Mouse (Mus musculus): Measurements from ENCODE around the gene Stub1. TPM values are rescaled to one million over a fixed set of nuclear protein-coding genes. Genes with fewer than 3 reads are reported as not detected.

Gene Stub1
- total RNA-seq, 2 experiments from 2014 or later, result 106 to 109 TPM

DNA sequence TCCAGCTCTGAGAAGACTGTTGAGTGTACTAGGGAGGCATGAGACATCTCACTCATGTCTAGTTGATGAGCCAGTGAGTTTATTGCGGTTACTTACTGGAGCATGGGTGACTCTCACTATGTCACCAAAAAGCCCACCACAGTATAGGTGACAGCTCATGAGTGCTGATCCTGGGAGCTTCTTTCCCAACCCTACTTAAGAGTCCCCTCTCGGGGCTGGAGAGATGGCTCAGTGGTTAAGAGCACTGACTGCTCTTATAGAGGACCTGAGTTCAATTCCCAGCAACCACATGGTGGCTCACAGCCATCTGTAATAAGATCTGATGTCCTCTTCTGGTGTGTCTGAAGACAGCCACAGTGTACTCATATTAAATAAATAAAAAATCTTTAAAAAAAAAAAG lies 36.8 kb upstream of the Stub1 start:
- DNase-seq, result no peak
- intact Hi-C loops (cut with DNase I), result loop anchor here (5.0 kb wide), 1 partner anchor 98 kb away; the partner anchor contains the start of gene Narfl

GRCm38 (mm10) chr17:25869498-25869897 lies 36.3 kb upstream of the Stub1 start:
- no peak for DNase-seq
- intact Hi-C loops (cut with DNase I), result loop anchor here (5.0 kb wide), 1 partner anchor 97 kb away; the partner anchor contains the start of gene Narfl

DNA sequence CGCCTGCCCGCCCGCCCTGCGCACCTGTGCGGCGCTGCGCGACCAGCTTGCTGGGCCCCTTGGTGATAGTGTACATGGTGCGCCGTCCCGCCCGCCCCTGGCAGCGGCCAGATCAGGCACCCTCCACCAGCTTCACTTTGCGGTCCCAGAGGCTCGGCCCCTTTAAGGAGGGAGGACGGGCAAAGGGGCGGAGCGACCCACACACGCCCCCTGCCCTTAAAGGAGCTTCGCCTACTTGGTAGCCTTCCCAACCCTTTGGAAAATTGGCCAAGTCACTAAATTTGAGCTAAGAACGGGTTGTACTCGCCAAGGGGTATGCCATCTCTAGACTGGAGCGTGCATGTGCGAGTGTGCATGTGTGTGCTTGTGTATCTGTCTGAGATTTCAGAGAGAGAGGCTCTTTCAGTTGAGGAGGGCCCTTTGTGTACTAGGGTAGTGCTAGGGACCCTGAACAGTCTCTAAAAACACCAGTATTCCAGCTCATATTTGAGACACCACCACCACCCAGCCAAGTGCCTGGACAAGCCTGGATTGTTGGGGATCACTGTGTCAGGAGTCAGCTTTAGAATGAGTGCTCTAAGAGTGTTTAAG lies 35.5 kb upstream of the Stub1 start, which contains the start of gene Mcrip2:
TSS of gene Mcrip2 (minus strand) at position 164 of the 591 bp plus-strand sequence.
- peak; percentile 83 to 86 for DNase-seq
- intact Hi-C loops (cut with DNase I), result loop anchor here (5.0 kb wide), 1 partner anchor 96 kb away; the partner anchor contains the start of gene Narfl

- peak; percentile 55 to 73 for DNase-seq
- intact Hi-C loops (cut with DNase I), result loop anchor here (2.0 to 5.0 kb wide), 2 partner anchors 23 to 96 kb away; partner anchors contain the start of genes Narfl and Rhot2
These were observed 34.8 kb upstream of the Stub1 start for GRCm38 (mm10) chr17:25867836-25868600.

- DNase-seq, result no peak
- intact Hi-C loops (cut with DNase I), result loop anchor here (2.0 to 5.0 kb wide), 2 partner anchors 23 to 95 kb away; partner anchors contain the start of genes Narfl and Rhot2
These were observed 34.3 kb upstream of the Stub1 start for GRCm38 (mm10) chr17:25867509-25867835.

DNA sequence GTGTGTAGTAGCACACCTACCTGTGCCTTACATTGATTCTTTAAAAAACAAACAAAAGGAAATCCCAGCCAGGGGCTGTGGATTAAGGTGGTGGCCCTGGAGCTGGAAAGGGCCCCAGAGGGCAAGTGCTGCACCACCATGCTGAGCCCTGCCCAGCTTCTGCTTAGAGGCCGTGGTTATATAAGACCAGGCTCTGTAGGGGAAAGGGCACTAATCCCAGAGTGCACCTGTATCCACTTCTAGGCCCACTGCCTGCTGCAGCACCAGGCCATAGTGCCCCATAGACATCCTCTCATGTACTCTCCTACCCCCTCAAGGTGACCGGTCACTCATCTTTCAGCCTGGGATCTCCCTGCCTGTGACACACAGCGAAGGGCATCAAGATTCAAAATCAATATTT lies 33.0 kb upstream of the Stub1 start:
- no peak for DNase-seq
- intact Hi-C loops (cut with DNase I), result loop anchor here (2.0 to 5.0 kb wide), 2 partner anchors 21 to 94 kb away; partner anchors contain the start of genes Narfl and Rhot2

- no peak for DNase-seq
- intact Hi-C loops (cut with DNase I), result loop anchor here (5.0 kb wide), 1 partner anchor 93 kb away; the partner anchor contains the start of gene Narfl
These were observed 32.1 kb upstream of the Stub1 start for GRCm38 (mm10) chr17:25865288-25865687.

GRCm38 (mm10) chr17:25864311-25864710 lies 31.1 kb upstream of the Stub1 start:
- DNase-seq, result no peak
- intact Hi-C loops (cut with DNase I), result no loop called here

DNA sequence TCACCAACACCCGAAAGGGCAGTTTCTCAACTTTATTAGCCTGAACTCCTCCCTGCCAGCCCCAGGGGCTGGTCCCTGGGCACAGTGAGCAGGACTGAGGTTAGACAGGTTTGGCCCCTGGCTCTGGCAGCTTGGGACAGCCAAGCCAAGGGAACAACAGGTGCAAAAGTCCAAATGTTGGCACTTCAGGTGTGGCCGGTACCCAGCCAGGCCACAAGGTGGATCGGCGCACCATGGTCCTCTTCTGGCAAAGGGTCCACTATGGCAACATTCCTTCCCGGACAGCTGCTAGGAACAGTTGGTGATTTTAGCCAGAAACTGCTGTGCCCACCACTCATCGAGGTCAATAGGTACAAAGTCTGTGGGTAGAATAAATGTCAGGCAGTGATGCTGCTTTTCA lies 30.5 kb upstream of the Stub1 start:
- no peak for DNase-seq
- intact Hi-C loops (cut with DNase I), result no loop called here

DNA sequence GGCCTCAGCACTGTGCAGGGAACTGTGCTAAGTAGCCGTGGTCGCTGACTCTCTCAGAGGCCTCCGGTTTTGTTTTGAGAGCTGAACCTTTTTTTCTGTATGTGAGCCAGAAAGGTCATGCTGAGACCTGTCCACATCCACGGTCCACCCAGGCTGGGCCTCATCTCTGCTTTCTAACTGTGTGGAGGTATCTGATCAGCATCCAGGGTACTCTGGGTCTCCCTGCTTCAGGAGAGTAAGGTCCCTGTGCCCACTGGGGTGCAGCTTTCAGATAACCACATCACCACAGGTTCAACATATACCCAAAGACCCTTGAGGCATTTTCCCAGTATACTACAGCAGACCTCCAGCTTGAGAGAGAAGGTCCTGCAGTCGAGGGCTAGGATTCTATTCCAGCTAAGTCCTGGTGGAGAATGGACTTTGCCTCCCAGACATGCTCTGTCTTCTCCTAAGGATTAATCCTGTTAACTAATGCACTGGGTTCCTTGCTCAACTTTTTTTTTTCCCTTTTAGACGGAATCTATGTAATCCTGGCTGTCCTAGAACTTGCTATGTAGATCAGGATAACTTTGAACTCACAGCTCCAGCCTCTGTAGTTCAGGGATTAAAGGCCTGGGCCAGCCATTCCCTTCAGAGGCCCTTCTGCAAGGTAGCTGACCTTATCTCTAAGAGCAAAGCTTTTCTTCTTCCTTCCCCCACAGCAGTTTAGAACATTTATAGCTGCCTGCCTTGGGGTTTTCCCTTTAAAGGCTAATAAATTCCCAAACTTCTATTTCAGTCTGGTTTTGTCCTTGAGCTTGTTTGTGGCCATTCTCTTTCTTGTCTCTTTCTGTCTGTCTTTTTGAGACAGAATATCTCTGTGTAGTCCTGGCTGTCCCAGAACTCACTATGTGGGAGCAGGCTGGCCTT lies 28.8 kb upstream of the Stub1 start:
- intact Hi-C loops (cut with DNase I), result no loop called here
- DNase-seq, result no peak

GRCm38 (mm10) chr17:25860832-25861703 lies 27.9 kb upstream of the Stub1 start, which contains the start of gene Wdr90:
Wdr90 (minus strand) TSS chr17:25861501.
- peak; percentile 89 to 92 for DNase-seq
- intact Hi-C loops (cut with DNase I), result no loop called here

GRCm38 (mm10) chr17:25860229-25860628 lies 27.0 kb upstream of the Stub1 start:
- intact Hi-C loops (cut with DNase I), result no loop called here
- no peak for DNase-seq

DNA sequence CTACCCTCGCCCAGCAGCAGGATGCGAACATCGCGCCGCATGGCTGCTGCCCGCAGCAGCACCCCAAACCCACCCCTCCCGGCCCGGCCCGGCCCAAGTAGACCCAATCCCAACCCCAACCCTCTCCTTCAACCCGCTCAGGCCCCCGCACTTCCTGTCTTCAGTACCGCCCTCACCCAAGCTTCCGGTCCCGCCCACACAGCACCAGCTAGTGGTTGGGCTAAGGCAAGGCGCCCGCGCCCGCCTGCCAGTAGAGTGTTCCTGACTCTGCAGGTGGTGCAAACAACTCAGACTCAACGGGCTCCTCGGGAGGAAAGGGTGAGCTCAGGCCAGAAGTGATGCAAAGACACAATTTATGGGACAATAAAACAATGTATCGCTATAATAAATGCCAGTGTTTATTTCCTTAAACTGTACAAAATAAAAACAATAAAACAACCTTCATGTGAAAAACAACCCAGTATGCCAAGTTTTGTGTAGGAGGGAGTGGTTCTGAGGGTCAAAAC lies 11.2 kb upstream of the Stub1 start, which contains the start of gene Rhot2:
TSS of gene Rhot2 (minus strand) at position 456 of the 506 bp plus-strand sequence.
- DNase-seq, result peak; percentile 92 to 96
- intact Hi-C loops (cut with DNase I), result loop anchor here (2.0 kb wide), 1 partner anchor 22 kb away; no protein-coding TSS in a partner anchor

- intact Hi-C loops (cut with DNase I), result loop anchor here (2.0 kb wide), 1 partner anchor 23 kb away; no protein-coding TSS in a partner anchor
These were observed 10.6 kb upstream of the Stub1 start for GRCm38 (mm10) chr17:25843636-25844395.

DNA sequence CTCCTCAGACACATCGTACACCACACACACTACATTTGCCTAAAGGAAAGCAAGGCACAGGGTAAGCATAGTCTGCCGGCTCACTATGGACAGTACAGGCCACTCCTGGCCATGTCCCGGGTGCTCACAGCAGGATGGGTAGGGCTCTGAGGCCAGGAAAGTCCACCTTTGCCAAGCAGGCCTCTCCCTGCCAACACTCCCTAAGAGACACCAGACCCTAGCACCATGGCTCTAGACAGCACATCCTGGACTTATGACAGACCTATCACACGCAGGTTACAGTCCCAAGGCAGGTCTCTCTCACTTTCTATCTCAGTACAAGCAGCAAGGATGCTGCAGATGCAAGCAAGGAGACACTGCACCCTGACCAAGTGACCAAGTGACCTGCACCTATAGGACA lies 9.9 kb upstream of the Stub1 start:
- intact Hi-C loops (cut with DNase I), result no loop called here

More at GRCm38 (mm10) chr17:25843636-25844395, 10.6 kb upstream of the Stub1 start:
- no peak for DNase-seq

GRCm38 (mm10) chr17:25842509-25842908 lies 9.3 kb upstream of the Stub1 start:
- DNase-seq, result no peak
- intact Hi-C loops (cut with DNase I), result no loop called here

More for the DNA sequence above, 9.9 kb upstream of the Stub1 start:
- DNase-seq, result no peak

DNA sequence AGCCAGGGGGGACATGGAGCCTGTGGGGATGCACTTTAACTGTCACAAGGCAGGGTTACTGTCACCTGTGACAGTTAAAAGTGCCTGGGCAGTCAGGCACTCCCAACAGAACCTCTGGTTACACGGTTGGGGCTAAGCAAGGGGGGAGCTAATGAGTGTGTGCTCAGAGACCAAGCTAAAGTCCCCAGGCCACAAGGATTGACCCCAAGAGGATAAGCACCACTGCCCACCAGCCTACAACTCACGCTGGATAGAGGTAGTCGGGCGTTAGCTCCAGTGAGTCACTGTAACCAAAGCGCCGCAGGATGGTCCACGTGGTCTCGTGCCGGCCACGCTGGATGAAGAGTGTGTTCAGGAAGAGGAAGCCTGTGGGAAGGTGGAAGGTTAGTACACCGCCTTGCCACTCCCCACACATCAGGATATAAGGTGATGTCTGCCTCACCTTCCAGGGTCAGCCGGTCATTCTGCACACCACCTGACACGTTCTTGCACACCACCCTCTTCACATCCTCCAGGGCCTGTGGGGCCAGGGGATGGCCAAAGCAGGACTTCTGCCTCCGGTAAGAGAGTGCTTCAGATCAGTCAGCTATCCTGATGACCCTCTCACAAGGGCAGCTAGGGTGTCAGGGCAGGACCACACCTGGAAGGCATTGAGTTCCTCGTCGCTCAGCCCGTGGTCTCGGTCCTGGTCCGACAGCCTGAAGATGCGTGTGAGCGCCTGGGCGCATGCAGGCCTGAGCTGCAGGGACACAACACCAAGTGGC lies 8.1 kb upstream of the Stub1 start, which contains the start of gene Gm20683:
TSS of gene Gm20683 (minus strand) at position 647 of the 764 bp plus-strand sequence.
- intact Hi-C loops (cut with DNase I), result no loop called here
- DNase-seq, result no peak

Measured in heart, postnatal 14 days (tissue).